Mouse (Mus musculus) hindbrain, postnatal 0 days (tissue): ENCODE measurements around the gene Lrrc43. TPM values are rescaled to one million over a fixed set of nuclear protein-coding genes. Genes with fewer than 3 reads are reported as not detected.
"Not testable (repeated sequence)": the region's sequence is repeated elsewhere in the genome, so short reads cannot be mapped to it uniquely, and the experiment has no call there.

ENCODE experiments used
- ATAC-seq: fragments of 200-750 bp; cut with Nextera tagmentation; 2 replicates; pipeline ENCODE4 v1.8.0; 2017; ENCODE audit warnings: mild to moderate bottlenecking, moderate TSS enrichment, moderate library complexity
- DNase-seq: peaks from one replicate; pipeline ENCODE4 v3.0.0-alpha.2; 2015; ENCODE audit warnings: low spot score
- H3K27ac ChIP-seq: fragments of 300-500 bp; sonication (generic); 2 replicates; pipeline ENCODE4 v1.5.1; 2014; ENCODE audit warnings: mild to moderate bottlenecking
- H3K27me3 ChIP-seq: fragments of 300-500 bp; sonication (generic); 2 replicates; pipeline ENCODE4 v1.6.1; 2014; ENCODE audit warnings: low read length, mixed read lengths; ENCODE audit not compliant: insufficient read depth
- H3K36me3 ChIP-seq: fragments of 300-500 bp; sonication (generic); 2 replicates; pipeline ENCODE4 v1.6.1; 2014; ENCODE audit warnings: low read length, mixed read lengths; ENCODE audit not compliant: insufficient read depth
- H3K4me1 ChIP-seq: fragments of 300-500 bp; sonication (generic); 2 replicates; pipeline ENCODE4 v1.6.1; 2014; ENCODE audit warnings: antibody characterized with exemption, low read length, mixed read lengths; ENCODE audit not compliant: insufficient read depth
- H3K4me2 ChIP-seq: fragments of 300-500 bp; sonication (generic); 2 replicates; pipeline ENCODE4 v1.6.1; 2014; ENCODE audit warnings: low read depth, mild to moderate bottlenecking, low read length, moderate library complexity, mixed read lengths
- H3K4me3 ChIP-seq: fragments of 300-500 bp; sonication (generic); 2 replicates; pipeline ENCODE4 v1.5.1; 2014; ENCODE audit warnings: low read length
- H3K9ac ChIP-seq: fragments of 300-500 bp; sonication (generic); replicated peaks from 2 replicates; pipeline ENCODE4 v1.6.1; 2014; ENCODE audit warnings: mild to moderate bottlenecking, low read length, moderate library complexity, mixed read lengths
- H3K9me3 ChIP-seq: fragments of 300-500 bp; sonication (generic); 2 replicates; pipeline ENCODE4 v1.6.1; 2016; ENCODE audit warnings: low read length, mixed read lengths
- CTCF ChIP-seq: IDR thresholded peaks from 2 replicates; pipeline ENCODE4 v1.5.1; 2016; ENCODE audit warnings: antibody characterized with exemption, control low read depth, low read depth
- WGBS: fragments of 180-500 bp; shearing (Covaris S2); extraction: QIAGEN DNeasy Blood & Tissue Kit; methylation state at CpG from one replicate; pipeline ENCODE4 v1.1.7; 2014; 5-methylcytosine and 5-hydroxymethylcytosine counted together
- polyA plus RNA-seq: library from polyadenylated mRNA; unstranded; fragments of >200 nt; fragmentation: Nextera tagmentation; extraction: Ambion mirVana; gene quantifications from 2 replicates; pipeline ENCODE4 v1.2.1, GENCODE M21; 2015
- total RNA-seq: library from RNA; depleted of rRNA; stranded (reverse); fragments of >200 nt; gene quantifications from 2 replicates; pipeline ENCODE4 v1.2.3, GENCODE M21; 2014

The Lrrc43 gene
- total and polyA plus RNA-seq, 2 experiments from 2014 or later = 0.10 to 0.88 TPM

DNA sequence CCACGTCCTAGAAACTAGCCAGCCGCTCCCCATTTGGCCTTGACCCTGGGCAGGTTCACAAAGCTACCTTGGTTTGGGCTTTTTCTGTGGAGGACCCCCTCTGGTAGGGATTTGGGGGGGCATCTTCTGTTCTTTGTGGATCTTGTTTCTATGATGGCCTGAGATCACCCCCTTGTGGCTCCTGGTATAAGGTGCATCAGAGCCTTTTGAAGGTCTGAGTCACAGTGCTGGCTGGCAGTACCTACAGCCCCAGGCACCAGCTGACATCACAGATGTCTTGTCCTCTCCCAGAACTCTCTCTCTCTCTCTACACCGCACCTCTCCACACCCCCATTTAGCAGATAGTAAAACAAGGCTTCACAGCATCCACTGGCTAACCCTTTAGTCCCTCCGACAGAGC, 10.6 kb downstream of the Lrrc43 start:
- H3K4me1 ChIP-seq = peaks cover 4% of the 10 kb centered on the region; the same call in 1 of the 2 replicates
- H3K27ac ChIP-seq = no peak overlapping the region
- no peak overlapping the region for H3K4me2 ChIP-seq
- peak; percentile 55; the same call in 1 of the 2 replicates for ATAC-seq
- H3K4me3 ChIP-seq = no peak overlapping the region
- H3K27me3 ChIP-seq = no peaks in the 10 kb centered on the region
- H3K9ac ChIP-seq = no peak overlapping the region
- 40% methylated on average over 4 of the region's 4 CpGs for WGBS
- DNase-seq = peak; percentile 71
- peak; percentile 70 for TF ChIP-seq CTCF
- H3K9me3 ChIP-seq = no peaks in the 10 kb centered on the region
- no peaks in the 10 kb centered on the region for H3K36me3 ChIP-seq

DNA sequence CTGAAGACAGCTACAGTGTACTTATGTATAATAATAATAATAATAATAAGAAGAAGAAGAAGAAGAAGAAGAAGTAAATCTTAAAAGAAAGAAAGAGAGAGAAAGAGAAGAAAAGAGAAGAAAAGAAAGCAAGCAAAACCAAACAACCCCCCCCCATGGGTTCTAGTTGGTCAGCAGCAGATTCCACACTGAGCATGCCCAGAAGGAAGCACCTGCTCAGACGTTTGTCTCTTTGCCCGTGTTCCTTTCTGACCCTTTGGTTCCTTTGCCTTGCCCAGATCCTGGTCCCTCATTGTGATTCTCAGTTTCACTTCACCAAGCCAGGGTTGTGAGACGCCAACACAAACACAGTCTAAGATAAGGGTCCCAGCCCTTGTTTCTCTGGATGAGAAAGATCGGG, 12.9 kb downstream of the Lrrc43 start:
- ATAC-seq (no peak), DNase-seq (no peak)
- no peak for TF ChIP-seq CTCF
- Histone ChIP-seq H3K9ac (no peak overlapping the region), H3K36me3 (no peaks in the 10 kb centered on the region), H3K4me1 (peaks cover 4% of the 10 kb centered on the region; the same call in 1 of the 2 replicates), H3K27ac (no peak overlapping the region), H3K4me2 (no peak overlapping the region), H3K9me3 (no peaks in the 10 kb centered on the region), H3K27me3 (no peaks in the 10 kb centered on the region), H3K4me3 (no peak overlapping the region)
- 76% methylated on average over 4 of the region's 4 CpGs for WGBS

DNA sequence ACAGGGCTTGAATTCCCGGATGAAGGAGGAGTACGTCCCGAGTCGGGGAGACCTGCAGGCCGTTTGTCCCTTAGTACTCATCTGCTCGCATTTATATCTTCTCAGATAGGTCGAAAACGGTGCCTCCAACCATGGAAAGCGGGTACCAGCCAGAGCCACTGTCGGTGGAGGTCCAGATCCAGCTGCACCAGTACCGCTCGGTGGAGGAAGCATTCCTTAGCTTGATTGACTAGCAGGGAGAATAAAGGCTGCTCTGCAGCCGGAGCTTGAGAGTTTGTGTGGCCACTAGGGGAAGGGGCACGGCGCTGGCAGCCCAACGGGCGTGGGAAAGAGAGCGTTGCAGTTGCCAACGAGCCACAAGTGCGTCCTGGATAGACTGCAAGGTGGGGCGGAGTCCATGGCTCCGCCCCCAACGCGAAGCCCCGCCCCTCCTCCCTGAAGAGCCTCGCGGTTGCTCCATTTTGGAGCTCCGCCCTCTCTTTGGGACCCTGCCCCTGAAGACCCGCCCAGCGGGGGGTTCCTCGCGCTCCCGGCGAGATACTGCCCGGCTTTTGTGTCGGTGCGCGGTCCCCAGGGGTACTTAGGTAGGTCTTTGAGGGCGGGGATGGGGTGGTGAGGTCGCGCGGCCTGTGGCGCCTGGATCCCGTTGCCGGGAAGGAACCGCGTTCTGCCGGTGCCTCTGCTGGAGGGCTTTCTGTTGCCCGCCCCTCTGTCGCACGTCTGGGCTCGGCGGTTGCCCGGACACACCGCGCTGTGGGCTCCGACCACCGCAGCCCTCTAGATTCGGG, 19.0 kb downstream of the Lrrc43 start:
- Histone ChIP-seq H3K9ac (peak overlapping the region; percentile 54), H3K4me3 (peak overlapping the region; percentile 62), H3K9me3 (no peaks in the 10 kb centered on the region), H3K36me3 (0 out of 2 replicates have a peak, but pooled peaks cover 8% of the 10 kb centered on the region), H3K27me3 (no peaks in the 10 kb centered on the region), H3K27ac (peak overlapping the region; percentile 20; the same call in 1 of the 2 replicates), H3K4me1 (peaks cover 4% of the 10 kb centered on the region; the same call in 1 of the 2 replicates), H3K4me2 (peak overlapping the region; percentile 84)
- peak; percentile 67 for TF ChIP-seq CTCF
- ATAC-seq (peak; percentile 95), DNase-seq (peak; percentile 95)
- WGBS = 1% methylated on average over 56 of the region's 59 CpGs

DNA sequence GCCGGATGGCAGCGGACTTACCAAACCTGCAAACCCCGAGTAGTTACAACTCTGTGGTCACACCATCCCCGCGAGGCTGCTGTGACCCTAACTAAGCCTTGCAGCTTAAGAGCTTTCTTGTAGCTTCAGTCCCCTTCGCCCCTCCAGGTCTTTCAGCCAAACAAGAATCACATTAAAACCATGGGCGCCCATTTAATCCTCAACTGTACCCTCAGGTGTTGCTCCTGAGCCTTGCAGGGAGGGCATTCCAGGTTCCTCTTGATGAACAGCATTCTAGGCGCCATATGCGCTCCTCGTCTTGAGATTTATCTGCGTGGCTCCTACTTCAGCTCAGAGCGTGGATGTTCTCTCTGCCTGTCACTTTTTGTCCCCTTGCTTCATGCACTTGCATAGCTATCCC, 19.8 kb downstream of the Lrrc43 start:
- peaks cover 4% of the 10 kb centered on the region; the same call in 1 of the 2 replicates for H3K4me1 ChIP-seq
- TF ChIP-seq CTCF = no peak
- no peaks in the 10 kb centered on the region for H3K9me3 ChIP-seq
- DNase-seq (peak; percentile 19), ATAC-seq (no peak)
- H3K9ac ChIP-seq = peak overlapping the region; percentile 54
- 7% methylated on average over 12 of the region's 12 CpGs for WGBS
- H3K4me3 ChIP-seq = peak overlapping the region; percentile 62
- 0 out of 2 replicates have a peak, but pooled peaks cover 9% of the 10 kb centered on the region for H3K36me3 ChIP-seq
- no peak overlapping the region for H3K27ac ChIP-seq
- no peaks in the 10 kb centered on the region for H3K27me3 ChIP-seq
- peak overlapping the region; percentile 84 for H3K4me2 ChIP-seq

DNA sequence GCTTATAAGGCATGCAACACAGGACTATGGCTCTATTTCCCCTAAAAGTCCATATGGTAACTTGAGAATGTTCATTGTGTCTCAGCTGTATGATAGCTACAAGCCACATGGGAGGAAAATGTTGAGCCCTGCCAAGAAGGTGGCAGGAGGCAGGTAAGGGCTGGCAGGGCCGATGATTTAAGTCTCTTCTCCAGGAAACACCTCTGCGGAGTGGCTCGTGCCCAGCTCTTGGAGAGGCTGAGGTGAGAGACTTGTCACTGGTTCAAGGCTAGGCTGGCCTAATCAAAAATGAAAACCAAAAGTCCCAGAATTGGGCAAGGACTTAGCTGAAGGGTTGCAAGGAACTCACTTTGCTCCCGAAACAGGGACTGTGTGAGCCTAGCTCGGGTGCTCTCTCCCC, 21.1 kb downstream of the Lrrc43 start, which contains the start of gene B3gnt4:
B3gnt4 (plus strand) TSS at position 301 of the 400 bp plus-strand sequence.
- Histone ChIP-seq H3K4me2 (peak within 1 kb of the TSS; percentile 84), H3K36me3 (peaks cover 15% of the 10 kb centered on the region; the same call in 1 of the 2 replicates), H3K4me3 (no peak within 1 kb of the TSS), H3K9me3 (no peaks in the 10 kb centered on the region), H3K9ac (no peak within 1 kb of the TSS), H3K27me3 (no peaks in the 10 kb centered on the region), H3K4me1 (peaks cover 4% of the 10 kb centered on the region; the same call in 1 of the 2 replicates), H3K27ac (no peak within 1 kb of the TSS)
- DNase-seq (no peak), ATAC-seq (no peak)
- 85% methylated on average over 5 of the region's 5 CpGs for WGBS
- no peak for TF ChIP-seq CTCF

DNA sequence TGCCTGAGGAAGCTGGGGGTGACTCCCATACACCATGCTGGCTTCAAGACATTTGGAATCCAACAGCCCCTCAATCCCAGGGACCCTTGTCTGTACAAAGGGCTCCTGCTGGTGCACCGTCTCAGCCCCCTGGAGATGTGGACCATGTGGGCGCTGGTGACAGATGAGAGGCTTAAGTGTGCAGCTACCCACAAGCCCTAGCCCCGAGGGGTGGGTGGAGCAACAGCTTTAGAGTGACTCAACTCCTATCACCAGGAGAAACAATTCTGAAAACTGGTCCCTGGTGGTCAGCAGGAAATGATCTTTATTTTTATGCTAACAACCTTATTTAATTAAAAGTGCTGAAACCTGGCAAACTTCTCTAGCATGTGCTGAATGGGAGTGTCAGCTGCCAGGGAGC, 22.3 kb downstream of the Lrrc43 start:
- H3K36me3 ChIP-seq = peaks cover 26% of the 10 kb centered on the region; the same call in 1 of the 2 replicates
- H3K27me3 ChIP-seq, H3K27ac ChIP-seq, H3K4me3 ChIP-seq, H3K9ac ChIP-seq, H3K9me3 ChIP-seq, ATAC-seq, H3K4me1 ChIP-seq, DNase-seq, H3K4me2 ChIP-seq: not testable (repeated sequence)
- 75% methylated on average over 3 of the region's 3 CpGs for WGBS

DNA sequence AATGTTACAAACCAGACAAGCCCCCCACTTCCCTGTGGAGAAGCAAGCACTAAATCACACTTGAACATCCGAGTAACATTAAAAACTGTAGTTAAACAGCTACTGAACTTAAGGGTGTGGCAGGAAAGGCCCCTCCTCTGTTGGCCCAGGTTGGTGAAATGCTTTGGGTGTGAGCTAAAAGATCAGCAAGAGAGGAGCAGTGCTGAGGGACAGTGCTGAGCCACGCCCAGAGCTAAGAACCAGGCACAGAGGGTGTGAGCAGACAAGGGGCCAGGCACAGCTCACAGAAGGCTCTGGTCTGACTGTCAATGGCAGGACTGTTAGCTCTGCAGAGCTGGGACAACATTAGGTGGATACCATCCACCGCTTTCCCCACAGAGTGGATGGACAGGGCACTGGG, 23.0 kb downstream of the Lrrc43 start:
- TF ChIP-seq CTCF = no peak
- no peak for DNase-seq
- ATAC-seq = no peak
- 76% methylated on average over 3 of the region's 3 CpGs for WGBS
- Histone ChIP-seq H3K9me3 (no peaks in the 10 kb centered on the region), H3K4me1 (peaks cover 4% of the 10 kb centered on the region; the same call in 1 of the 2 replicates), H3K9ac (no peak overlapping the region), H3K27ac (no peak overlapping the region), H3K36me3 (peaks cover 29% of the 10 kb centered on the region; the same call in 1 of the 2 replicates), H3K4me3 (no peak overlapping the region), H3K4me2 (no peak overlapping the region), H3K27me3 (no peaks in the 10 kb centered on the region)
